Mouse (Mus musculus) stomach, embryonic 15.5 days (tissue): ENCODE measurements around the gene Smu1. TPM values are rescaled to one million over a fixed set of nuclear protein-coding genes. Genes with fewer than 3 reads are reported as not detected.

Experiments used
- ATAC-seq: fragments of 200-750 bp; cut with Nextera tagmentation; 2 replicates; pipeline ENCODE4 v1.8.0; 2017; ENCODE audit warnings: low read depth, moderate number of reproducible peaks, moderate TSS enrichment; ENCODE audit not compliant: insufficient read depth, low FRiP score
- H3K27ac ChIP-seq: fragments of 300-500 bp; sonication (generic); 2 replicates; pipeline ENCODE4 v1.5.1; 2015; ENCODE audit warnings: mild to moderate bottlenecking, inconsistent platforms
- H3K27me3 ChIP-seq: fragments of 300-500 bp; sonication (generic); replicated peaks from 2 replicates; pipeline ENCODE4 v1.6.1; 2015; ENCODE audit warnings: inconsistent platforms
- H3K36me3 ChIP-seq: fragments of 300-500 bp; sonication (generic); 2 replicates; pipeline ENCODE4 v1.6.1; 2015; ENCODE audit warnings: inconsistent platforms
- H3K4me1 ChIP-seq: fragments of 300-500 bp; sonication (generic); 2 replicates; pipeline ENCODE4 v1.6.1; 2015; ENCODE audit warnings: inconsistent platforms
- H3K4me2 ChIP-seq: fragments of 300-500 bp; sonication (generic); 2 replicates; pipeline ENCODE4 v1.6.1; 2015; ENCODE audit warnings: mild to moderate bottlenecking, inconsistent platforms
- H3K4me3 ChIP-seq: fragments of 300-500 bp; sonication (generic); replicated peaks from 2 replicates; pipeline ENCODE4 v1.5.1; 2015; ENCODE audit warnings: inconsistent platforms
- H3K9ac ChIP-seq: fragments of 300-500 bp; sonication (generic); 2 replicates; pipeline ENCODE4 v1.6.1; 2015; ENCODE audit warnings: inconsistent platforms
- H3K9me3 ChIP-seq: fragments of 300-500 bp; sonication (generic); 2 replicates; pipeline ENCODE4 v1.6.1; 2016; ENCODE audit warnings: inconsistent platforms
- WGBS: fragments of 180-500 bp; shearing (Covaris S2); methylation state at CpG from one replicate; pipeline ENCODE4 v1.1.7; 2015; 5-methylcytosine and 5-hydroxymethylcytosine counted together
- polyA plus RNA-seq: library from polyadenylated mRNA; unstranded; fragments of >200 nt; fragmentation: Nextera tagmentation; extraction: Ambion mirVana; gene quantifications from 2 replicates; pipeline ENCODE4 v1.2.1, GENCODE M21; 2015

The Smu1 gene
- polyA plus RNA-seq, 1 experiment from 2014 or later = 137 TPM

- Histone ChIP-seq H3K4me2 (no peak overlapping the region), H3K27ac (peak overlapping the region; percentile 35; the same call in 1 of the 2 replicates), H3K27me3 (no peaks in the 10 kb centered on the region), H3K4me1 (peaks cover 7% of the 10 kb centered on the region; the same call in 1 of the 2 replicates), H3K4me3 (no peak overlapping the region), H3K9me3 (no peaks in the 10 kb centered on the region), H3K9ac (no peak overlapping the region), H3K36me3 (no peaks in the 10 kb centered on the region)
- no peak for ATAC-seq
- WGBS = 54% methylated on average over 10 of the region's 10 CpGs
Observed at GRCm38 (mm10) chr4:40784556-40785169, 26.9 kb upstream of the Smu1 start.

GRCm38 (mm10) chr4:40783049-40783448, 25.3 kb upstream of the Smu1 start:
- no peak for ATAC-seq
- Histone ChIP-seq H3K36me3 (no peaks in the 10 kb centered on the region), H3K9ac (no peak overlapping the region), H3K27ac (no peak overlapping the region), H3K4me1 (peaks cover 7% of the 10 kb centered on the region; the same call in 1 of the 2 replicates), H3K4me2 (no peak overlapping the region), H3K4me3 (no peak overlapping the region), H3K27me3 (no peaks in the 10 kb centered on the region), H3K9me3 (no peaks in the 10 kb centered on the region)
- 93% methylated on average over 4 of the region's 4 CpGs for whole genome bisulfite sequencing

DNA sequence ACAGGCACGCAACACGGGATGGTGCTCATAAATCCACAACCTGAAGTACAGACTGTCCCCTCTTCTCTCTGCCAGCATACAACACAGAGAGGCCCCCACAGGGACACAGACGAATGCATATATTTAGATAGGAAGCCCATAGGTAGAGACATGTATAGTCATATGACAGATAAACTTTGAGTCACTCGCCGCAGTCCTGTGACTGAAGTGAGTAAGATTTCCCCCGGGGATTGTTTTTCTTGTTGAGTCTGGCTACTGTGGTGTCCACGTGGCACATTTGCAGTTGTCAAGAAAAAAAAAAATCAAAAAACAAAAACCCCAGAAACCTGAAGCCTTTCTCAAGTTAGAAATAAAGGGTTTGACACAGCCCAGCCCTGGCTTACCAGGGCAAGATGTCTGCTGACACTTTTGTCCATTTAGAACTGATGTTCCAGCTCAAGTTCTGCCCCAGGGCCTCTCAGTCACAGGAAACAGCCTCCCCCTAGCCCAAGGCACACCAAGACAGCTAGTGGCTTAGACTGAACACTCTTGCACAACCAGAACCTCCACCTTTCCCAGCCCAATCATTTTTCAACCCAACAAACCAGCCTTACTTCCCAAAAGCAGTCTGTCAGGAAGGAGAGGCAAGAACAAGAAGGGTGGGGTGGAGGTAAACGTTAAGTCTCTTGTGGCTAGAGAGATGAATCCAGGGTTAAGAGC, 24.2 kb upstream of the Smu1 start:
- H3K36me3 ChIP-seq = no peaks in the 10 kb centered on the region
- no peak overlapping the region for H3K27ac ChIP-seq
- no peak for ATAC-seq
- no peak overlapping the region for H3K9ac ChIP-seq
- H3K9me3 ChIP-seq = no peaks in the 10 kb centered on the region
- H3K4me3 ChIP-seq = no peak overlapping the region
- no peak overlapping the region for H3K4me2 ChIP-seq
- H3K4me1 ChIP-seq = peaks cover 7% of the 10 kb centered on the region
- no peaks in the 10 kb centered on the region for H3K27me3 ChIP-seq
- WGBS = 38% methylated on average over 8 of the region's 8 CpGs

- Histone ChIP-seq H3K4me1 (peaks cover 7% of the 10 kb centered on the region), H3K4me2 (no peak overlapping the region), H3K36me3 (no peaks in the 10 kb centered on the region), H3K9me3 (no peaks in the 10 kb centered on the region), H3K4me3 (no peak overlapping the region), H3K27ac (no peak overlapping the region), H3K9ac (no peak overlapping the region), H3K27me3 (no peaks in the 10 kb centered on the region)
- no peak for ATAC-seq
- WGBS = 16% methylated on average over 3 of the region's 3 CpGs
Observed at GRCm38 (mm10) chr4:40781143-40781542, 23.4 kb upstream of the Smu1 start.

DNA sequence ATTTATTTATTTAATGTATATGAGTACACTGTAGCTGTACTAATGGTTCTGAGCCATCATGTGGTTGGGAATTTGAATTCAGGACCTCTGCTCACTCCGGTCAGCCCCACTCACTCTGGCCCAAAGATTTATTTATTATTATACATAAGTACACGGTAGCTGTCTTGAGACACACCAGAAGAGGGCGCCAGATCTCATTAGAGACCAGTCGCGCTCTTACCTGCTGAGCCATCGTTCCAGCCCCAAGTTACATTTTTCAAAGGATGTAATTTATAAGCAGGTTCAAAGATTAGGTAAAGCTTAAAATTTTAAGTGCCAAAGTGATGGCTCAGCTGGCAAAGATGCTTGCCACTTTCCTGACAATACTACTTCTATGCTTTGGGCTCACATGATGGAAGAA, 20.9 kb upstream of the Smu1 start:
- Histone ChIP-seq H3K4me1 (peaks cover 13% of the 10 kb centered on the region; the same call in 1 of the 2 replicates), H3K36me3 (no peaks in the 10 kb centered on the region), H3K4me2 (no peak overlapping the region), H3K27me3 (no peaks in the 10 kb centered on the region), H3K27ac (no peak overlapping the region), H3K9me3 (no peaks in the 10 kb centered on the region), H3K9ac (no peak overlapping the region), H3K4me3 (no peak overlapping the region)
- WGBS = 76% methylated on average over 6 of the region's 6 CpGs
- ATAC-seq = no peak

DNA sequence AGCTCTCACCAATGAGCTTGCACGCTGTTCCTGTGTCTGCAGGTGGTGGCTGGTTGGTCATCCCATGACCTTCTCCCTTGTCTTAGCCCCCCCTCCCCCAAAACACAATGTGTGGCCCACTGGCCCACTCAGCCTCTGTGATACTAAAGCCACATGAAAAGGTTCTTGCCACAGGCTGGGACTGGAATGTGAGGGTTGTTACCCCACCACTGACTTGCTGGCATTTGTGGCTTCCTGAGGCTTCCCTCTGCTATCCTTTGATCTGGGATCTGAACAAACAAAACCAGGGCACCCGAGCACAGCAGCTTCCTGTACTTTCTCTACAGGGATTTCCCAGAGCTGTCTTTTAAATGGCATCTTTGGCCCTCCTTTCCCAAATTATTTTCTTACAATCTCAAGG, 19.4 kb upstream of the Smu1 start:
- Histone ChIP-seq H3K27ac (no peak overlapping the region), H3K36me3 (no peaks in the 10 kb centered on the region), H3K4me1 (peaks cover 13% of the 10 kb centered on the region; the same call in 1 of the 2 replicates), H3K9me3 (no peaks in the 10 kb centered on the region), H3K27me3 (no peaks in the 10 kb centered on the region), H3K9ac (no peak overlapping the region), H3K4me2 (no peak overlapping the region), H3K4me3 (no peak overlapping the region)
- no peak for ATAC-seq
- WGBS = 41% methylated on average over 2 of the region's 2 CpGs

GRCm38 (mm10) chr4:40776416-40776815, 18.7 kb upstream of the Smu1 start:
- H3K27me3 ChIP-seq = no peaks in the 10 kb centered on the region
- peaks cover 13% of the 10 kb centered on the region; the same call in 1 of the 2 replicates for H3K4me1 ChIP-seq
- H3K27ac ChIP-seq = no peak overlapping the region
- no peak overlapping the region for H3K4me2 ChIP-seq
- ATAC-seq = no peak
- no peak overlapping the region for H3K4me3 ChIP-seq
- no peaks in the 10 kb centered on the region for H3K36me3 ChIP-seq
- H3K9me3 ChIP-seq = no peaks in the 10 kb centered on the region
- WGBS = 69% methylated on average over 4 of the region's 4 CpGs
- no peak overlapping the region for H3K9ac ChIP-seq

GRCm38 (mm10) chr4:40774279-40775259, 16.8 kb upstream of the Smu1 start:
- WGBS = 16% methylated on average over 12 of the region's 12 CpGs
- H3K27ac ChIP-seq = peak overlapping the region; percentile 81

DNA sequence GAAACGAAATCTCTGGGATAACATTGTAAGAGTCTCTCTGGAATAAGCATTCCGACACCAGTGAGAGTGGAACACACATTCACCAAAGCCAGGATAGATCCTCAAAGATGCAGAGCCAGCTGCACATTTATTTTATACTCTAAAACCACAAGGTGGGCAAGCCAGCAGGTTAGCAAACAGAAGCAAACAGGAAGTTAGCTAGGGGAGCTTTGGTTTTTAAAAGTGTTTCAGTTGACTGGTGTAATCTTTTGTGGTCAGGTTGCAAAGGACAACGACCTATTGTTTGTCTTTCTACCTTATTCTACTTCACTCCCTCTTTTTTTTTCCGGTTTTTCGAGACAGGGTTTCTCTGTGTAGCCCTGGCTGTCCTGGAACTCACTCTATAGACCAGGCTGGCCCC, 2.2 kb upstream of the Smu1 start:
- Histone ChIP-seq H3K4me2 (no peak overlapping the region), H3K4me1 (peaks cover 4% of the 10 kb centered on the region; the same call in 1 of the 2 replicates), H3K9ac (no peak overlapping the region), H3K9me3 (no peaks in the 10 kb centered on the region), H3K27me3 (no peaks in the 10 kb centered on the region), H3K27ac (no peak overlapping the region), H3K36me3 (peaks cover 3% of the 10 kb centered on the region; the same call in 1 of the 2 replicates), H3K4me3 (no peak overlapping the region)
- ATAC-seq = no peak
- WGBS = 52% methylated on average over 5 of the region's 5 CpGs

More at GRCm38 (mm10) chr4:40774279-40775259, 16.8 kb upstream of the Smu1 start:
- Histone ChIP-seq H3K9me3 (no peaks in the 10 kb centered on the region), H3K4me1 (peaks cover 10% of the 10 kb centered on the region; the same call in 1 of the 2 replicates), H3K36me3 (no peaks in the 10 kb centered on the region), H3K4me3 (peak overlapping the region; percentile 9; the same call in 1 of the 2 replicates), H3K27me3 (no peaks in the 10 kb centered on the region), H3K9ac (no peak overlapping the region), H3K4me2 (peak overlapping the region; percentile 48)
- ATAC-seq = peak; percentile 42; the same call in 1 of the 2 replicates

GRCm38 (mm10) chr4:40757157-40757779, 455 bp downstream of the Smu1 start:
- H3K4me3 ChIP-seq = peak overlapping the region; percentile 89
- under 1% methylated on average over 38 of the region's 39 CpGs for WGBS
- H3K27ac ChIP-seq = peak overlapping the region; percentile 67
- no peaks in the 10 kb centered on the region for H3K27me3 ChIP-seq
- H3K4me2 ChIP-seq = peak overlapping the region; percentile 58
- ATAC-seq = peak; percentile 76
- H3K9me3 ChIP-seq = no peaks in the 10 kb centered on the region
- H3K9ac ChIP-seq = peak overlapping the region; percentile 86
- H3K4me1 ChIP-seq = peaks cover 4% of the 10 kb centered on the region; the same call in 1 of the 2 replicates
- H3K36me3 ChIP-seq = peaks cover 16% of the 10 kb centered on the region; the same call in 1 of the 2 replicates

DNA sequence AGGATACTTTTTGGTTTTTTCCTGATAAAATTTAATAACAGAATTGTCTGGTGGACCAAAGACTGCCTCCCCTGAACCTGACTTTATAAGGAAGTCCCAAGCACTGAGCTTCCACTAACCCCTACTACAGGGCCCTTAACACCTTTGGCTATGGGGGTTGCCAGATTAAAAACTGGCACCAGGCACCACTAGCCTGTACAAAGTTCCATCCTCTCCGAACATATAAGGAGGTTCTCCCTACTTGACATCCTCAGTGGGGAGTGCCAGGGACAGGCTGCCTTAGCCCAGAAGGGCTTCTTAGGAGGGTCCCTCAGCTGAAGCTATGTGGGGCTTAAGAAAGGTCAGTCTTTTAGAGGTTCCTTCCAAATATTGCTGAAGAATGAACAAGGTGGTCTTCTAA, 22.4 kb downstream of the Smu1 start:
- no peak overlapping the region for H3K9ac ChIP-seq
- no peaks in the 10 kb centered on the region for H3K9me3 ChIP-seq
- H3K27me3 ChIP-seq = no peaks in the 10 kb centered on the region
- ATAC-seq = no peak
- H3K36me3 ChIP-seq = peaks cover 43% of the 10 kb centered on the region
- 67% methylated on average over 1 of the region's 1 CpGs for WGBS
- no peaks in the 10 kb centered on the region for H3K4me1 ChIP-seq
- no peak overlapping the region for H3K4me2 ChIP-seq
- no peak overlapping the region for H3K27ac ChIP-seq
- no peak overlapping the region for H3K4me3 ChIP-seq
